Comparison of ENCODE assay signal across 13 mouse cellular contexts in genomic region chr3:10121956-10122739, GRCm38 (mm10). TPM values are rescaled to one million over a fixed set of nuclear protein-coding genes. Genes with fewer than 3 reads are reported as not detected.
"Had no signal": no experiment of that assay in that cellular context is flagged by ENCODE, and none has a peak within 500 bp of the region (broad histone marks: within the 10 kb centered on the region; RNA-seq: fewer than 3 reads in every experiment).

No protein-coding gene starts in this region.

- H3K27ac ChIP-seq: kidney, embryonic 15.5 days; liver, embryonic 14.5 days; midbrain, embryonic 12.5 days; stomach, embryonic 15.5 days had no signal

- H3K27me3 ChIP-seq: kidney, embryonic 15.5 days; midbrain, embryonic 12.5 days; stomach, embryonic 15.5 days had no signal

- H3K4me3 ChIP-seq: kidney, embryonic 15.5 days; midbrain, embryonic 12.5 days; stomach, embryonic 15.5 days had no signal

- H3K4me2 ChIP-seq: kidney, embryonic 15.5 days; midbrain, embryonic 12.5 days; stomach, embryonic 15.5 days had no signal

- H3K9me3 ChIP-seq: kidney, embryonic 15.5 days; midbrain, embryonic 12.5 days; stomach, embryonic 15.5 days had no signal

- H3K36me3 ChIP-seq: kidney, embryonic 15.5 days; midbrain, embryonic 12.5 days; stomach, embryonic 15.5 days had no signal

- DNase-seq: kidney, adult 2 months; kidney, postnatal 14 days; layer of hippocampus, postnatal 36 days; lung, adult 18-20 months; right cerebral cortex, postnatal 4 days; thymus, adult 2 months; thymus, postnatal 36 days had no signal

- H3K9ac ChIP-seq: kidney, embryonic 15.5 days; liver, embryonic 14.5 days; midbrain, embryonic 12.5 days; stomach, embryonic 15.5 days had no signal

- H3K4me1 ChIP-seq: kidney, embryonic 15.5 days; midbrain, embryonic 12.5 days; stomach, embryonic 15.5 days had no signal

RNA-seq across cellular contexts. Expression of gene Gm9833, which starts 34.2 kb away (rescaled TPM):
- polyA plus RNA-seq: kidney, adult 2 months; large intestine, adult 2 months; liver, adult 2 months had no signal
